Mouse (Mus musculus) embryonic fibroblast, embryonic 13.5 days (primary cell): ENCODE data around the gene Dennd1a.

Source experiments
- CTCF ChIP-seq: IDR thresholded peaks from 2 replicates; pipeline ENCODE4 v1.5.1; 2011; ENCODE audit warnings: mild to moderate bottlenecking, control low read depth, low read length, moderate library complexity, borderline replicate concordance; ENCODE audit not compliant: insufficient read depth
- POLR2A ChIP-seq: IDR thresholded peaks from 2 replicates; pipeline ENCODE4 v1.6.1; 2011; ENCODE audit warnings: low read depth, mild to moderate bottlenecking, control low read depth, low read length, moderate library complexity

GRCm38 (mm10) chr2:37931018-37931930, 355.9 kb downstream of the Dennd1a start:
- no peak for TF ChIP-seq CTCF
- no peak for TF ChIP-seq POLR2A
